Mouse (Mus musculus): Measurements from ENCODE around the gene Khk. TPM values are rescaled to one million over a fixed set of nuclear protein-coding genes. Genes with fewer than 3 reads are reported as not detected.

Gene Khk
- polyA plus RNA-seq, 2 experiments, result 29.5 to 29.7 TPM

DNA sequence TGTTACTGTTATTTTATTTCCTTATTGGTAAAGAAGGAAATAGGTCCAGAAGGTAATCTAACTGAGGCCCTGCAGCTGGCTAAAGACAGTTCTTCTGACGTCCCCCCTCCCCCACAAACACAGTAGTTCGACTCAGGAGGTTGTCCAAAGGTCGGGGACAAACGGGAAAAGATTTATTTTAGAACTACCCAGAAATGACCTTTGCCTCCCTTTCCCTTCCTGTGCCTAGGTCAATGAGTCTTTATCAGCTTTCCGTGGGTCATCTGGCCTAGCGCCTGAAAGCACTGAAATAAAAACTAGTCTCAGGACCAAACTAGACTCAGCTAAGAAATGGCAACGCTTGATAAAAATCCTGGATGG lies 12.0 kb upstream of the Khk start:
- H3K4me1 ChIP-seq (ENCODE audit: control insufficient read depth, insufficient read depth, low read length), result peaks cover 61% of the 10 kb centered on the region
- peak overlapping the region; percentile 74 for H3K4me2 ChIP-seq (replicated peaks; ENCODE audit: low read depth, low read length, severe bottlenecking)
- peak overlapping the region; percentile 25; the same call in 1 of the 2 replicates for H3K9ac ChIP-seq (ENCODE audit: low read depth, low read length, severe bottlenecking)
- ATAC-seq (ENCODE audit: low FRiP score, low read depth) (no peak), DNase-seq (ENCODE audit: low spot score) (no peak)
- no peak for TF ChIP-seq POLR2A (IDR thresholded peaks at IDR 0.05; ENCODE audit: borderline replicate concordance, extremely low read depth, insufficient read depth, insufficient read length)
- H3K9me3 ChIP-seq (ENCODE audit: control insufficient read depth, low read length), result no peaks in the 10 kb centered on the region
- 17% methylated on average over 7 of the region's 7 CpGs for WGBS
- H3K4me3 ChIP-seq (replicated peaks; ENCODE audit: low read length), result no peak overlapping the region
- H3K27me3 ChIP-seq (ENCODE audit: control insufficient read depth, insufficient read depth, low read length), result no peaks in the 10 kb centered on the region
- peaks cover 22% of the 10 kb centered on the region for H3K36me3 ChIP-seq (ENCODE audit: control insufficient read depth, insufficient read depth, low read length)
- H3K27ac ChIP-seq (replicated peaks; ENCODE audit: low read depth, low read length), result peak overlapping the region; percentile 91

DNA sequence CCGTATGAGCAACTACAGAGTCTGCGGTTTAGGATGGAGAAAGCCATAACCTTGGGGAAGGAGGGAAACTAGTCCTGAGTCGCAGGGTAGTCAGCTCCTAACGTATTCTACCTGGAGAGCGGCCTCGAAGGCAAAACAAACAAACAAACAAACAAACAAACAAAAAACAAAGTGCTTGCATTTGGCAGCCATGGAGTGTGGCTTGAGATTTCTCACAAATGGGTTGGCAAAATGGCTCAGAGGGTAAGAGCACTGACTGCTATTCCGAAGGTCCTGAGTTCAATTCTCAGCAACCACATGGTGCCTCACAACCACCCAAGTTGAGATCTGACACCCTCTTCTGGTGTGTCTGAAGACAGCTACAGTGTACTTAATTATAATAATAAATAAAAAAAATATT lies 11.4 kb upstream of the Khk start:
- WGBS, result 76% methylated on average over 7 of the region's 7 CpGs
- H3K4me2 ChIP-seq (replicated peaks; ENCODE audit: low read depth, low read length, severe bottlenecking), result no peak overlapping the region
- ATAC-seq (ENCODE audit: low FRiP score, low read depth), result no peak
- peaks cover 64% of the 10 kb centered on the region for H3K4me1 ChIP-seq (ENCODE audit: control insufficient read depth, insufficient read depth, low read length)
- no peaks in the 10 kb centered on the region for H3K9me3 ChIP-seq (ENCODE audit: control insufficient read depth, low read length)
- H3K27me3 ChIP-seq (ENCODE audit: control insufficient read depth, insufficient read depth, low read length), result no peaks in the 10 kb centered on the region
- no peak overlapping the region for H3K4me3 ChIP-seq (replicated peaks; ENCODE audit: low read length)
- DNase-seq (ENCODE audit: low spot score), result no peak
- TF ChIP-seq POLR2A (IDR thresholded peaks at IDR 0.05; ENCODE audit: borderline replicate concordance, extremely low read depth, insufficient read depth, insufficient read length), result no peak
- peak overlapping the region; percentile 91 for H3K27ac ChIP-seq (replicated peaks; ENCODE audit: low read depth, low read length)
- peaks cover 16% of the 10 kb centered on the region for H3K36me3 ChIP-seq (ENCODE audit: control insufficient read depth, insufficient read depth, low read length)
- H3K9ac ChIP-seq (ENCODE audit: low read depth, low read length, severe bottlenecking), result no peak overlapping the region

DNA sequence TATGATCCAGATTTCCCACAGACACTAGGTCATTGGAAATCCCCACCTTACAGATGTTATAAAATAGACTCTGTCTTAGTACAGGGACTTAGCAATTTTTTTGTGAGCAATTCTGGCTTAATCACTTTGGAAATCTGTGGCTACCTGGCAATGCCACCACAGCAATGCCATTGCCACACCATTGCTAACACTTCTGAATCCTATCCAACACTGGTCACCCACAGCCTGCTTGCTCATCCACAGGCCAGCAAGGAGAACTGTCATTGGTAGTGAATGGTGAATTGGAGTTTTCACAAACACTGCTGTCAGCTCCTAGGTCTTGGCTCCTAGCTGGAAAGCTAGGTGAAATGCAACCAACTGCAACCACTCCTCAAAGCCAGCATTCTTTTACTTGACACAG lies 10.8 kb upstream of the Khk start:
- no peak for TF ChIP-seq POLR2A (IDR thresholded peaks at IDR 0.05; ENCODE audit: borderline replicate concordance, extremely low read depth, insufficient read depth, insufficient read length)
- Histone ChIP-seq H3K27me3 (ENCODE audit: control insufficient read depth, insufficient read depth, low read length) (no peaks in the 10 kb centered on the region), H3K4me2 (replicated peaks; ENCODE audit: low read depth, low read length, severe bottlenecking) (no peak overlapping the region), H3K4me1 (ENCODE audit: control insufficient read depth, insufficient read depth, low read length) (peaks cover 66% of the 10 kb centered on the region), H3K36me3 (ENCODE audit: control insufficient read depth, insufficient read depth, low read length) (peaks cover 10% of the 10 kb centered on the region), H3K4me3 (replicated peaks; ENCODE audit: low read length) (no peak overlapping the region), H3K9me3 (ENCODE audit: control insufficient read depth, low read length) (no peaks in the 10 kb centered on the region), H3K9ac (ENCODE audit: low read depth, low read length, severe bottlenecking) (no peak overlapping the region), H3K27ac (replicated peaks; ENCODE audit: low read depth, low read length) (peak overlapping the region; percentile 97)
- DNase-seq (ENCODE audit: low spot score) (no peak), ATAC-seq (ENCODE audit: low FRiP score, low read depth) (no peak)

DNA sequence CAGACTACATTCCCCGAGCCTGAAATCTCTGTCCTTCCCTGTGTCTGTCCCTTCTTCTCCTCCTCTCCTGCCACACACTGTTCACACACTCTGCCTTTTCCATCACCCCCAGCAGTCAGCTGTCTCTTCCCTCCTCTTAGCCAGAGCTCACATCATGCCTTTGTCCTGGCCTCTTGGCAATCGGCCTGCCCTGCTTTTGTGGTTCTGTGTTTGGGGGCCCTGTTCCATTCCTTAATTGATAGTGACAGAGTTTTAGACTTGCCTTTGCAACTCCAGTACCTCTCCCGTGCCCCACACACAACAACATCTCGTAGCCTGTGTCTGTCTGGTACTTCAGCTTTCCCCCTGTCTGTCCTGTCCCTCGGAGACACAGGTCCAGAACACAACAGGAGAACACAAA lies 9.1 kb upstream of the Khk start:
- peak overlapping the region; percentile 97 for H3K27ac ChIP-seq (replicated peaks; ENCODE audit: low read depth, low read length)
- no peak for TF ChIP-seq POLR2A (IDR thresholded peaks at IDR 0.05; ENCODE audit: borderline replicate concordance, extremely low read depth, insufficient read depth, insufficient read length)
- peak; percentile 23 for DNase-seq (ENCODE audit: low spot score)
- WGBS, result 57% methylated on average over 5 of the region's 5 CpGs
- H3K4me2 ChIP-seq (replicated peaks; ENCODE audit: low read depth, low read length, severe bottlenecking), result no peak overlapping the region
- no peaks in the 10 kb centered on the region for H3K9me3 ChIP-seq (ENCODE audit: control insufficient read depth, low read length)
- H3K27me3 ChIP-seq (ENCODE audit: control insufficient read depth, insufficient read depth, low read length), result no peaks in the 10 kb centered on the region
- ATAC-seq (ENCODE audit: low FRiP score, low read depth), result no peak
- peaks cover 64% of the 10 kb centered on the region for H3K4me1 ChIP-seq (ENCODE audit: control insufficient read depth, insufficient read depth, low read length)
- H3K4me3 ChIP-seq (replicated peaks; ENCODE audit: low read length), result no peak overlapping the region
- peaks cover 7% of the 10 kb centered on the region for H3K36me3 ChIP-seq (ENCODE audit: control insufficient read depth, insufficient read depth, low read length)
- 0 out of 2 replicates have a peak overlapping the region, but pooled peaks have one; percentile 71 for H3K9ac ChIP-seq (ENCODE audit: low read depth, low read length, severe bottlenecking)

DNA sequence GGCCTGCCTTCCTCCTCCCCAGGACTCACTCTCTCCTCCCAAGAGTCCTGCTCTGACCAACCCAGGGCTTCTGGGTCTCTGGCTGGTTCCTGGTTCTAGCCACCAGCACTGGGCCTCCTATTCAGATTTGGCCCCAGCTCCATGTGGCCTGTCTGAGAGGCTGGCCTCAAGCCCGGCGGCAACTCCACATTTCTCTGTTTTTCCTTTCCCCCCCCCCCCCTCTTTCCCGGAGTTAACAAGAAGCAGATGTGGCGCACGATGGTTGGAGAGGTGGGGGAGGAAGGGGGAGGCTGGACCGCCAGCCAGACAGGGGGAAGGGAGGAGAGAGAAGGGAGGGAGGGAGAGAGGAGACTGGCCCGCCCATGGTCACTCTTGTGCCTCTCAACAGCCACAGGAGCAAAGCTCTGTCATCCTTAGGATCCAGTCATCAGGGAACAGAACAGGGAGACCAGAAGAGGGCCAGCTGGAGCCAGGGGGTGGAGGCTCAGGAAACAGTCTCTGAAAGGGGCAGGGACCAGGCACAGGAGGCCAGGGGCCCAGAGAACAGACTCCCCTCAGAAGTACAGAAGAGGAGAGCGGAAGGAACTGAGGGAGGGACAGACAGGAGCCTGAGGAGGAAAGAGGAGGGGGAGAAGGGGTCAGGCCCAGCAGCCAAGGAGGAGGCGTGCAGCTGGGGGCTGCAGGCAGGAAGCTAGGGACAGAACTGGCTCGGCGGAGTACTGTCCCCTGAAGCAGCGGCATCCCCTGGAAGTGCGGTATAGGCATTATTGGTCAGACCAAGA lies 8.0 kb upstream of the Khk start, which contains the start of gene Emilin1:
Gene Emilin1 (plus strand): TSS at position 343 of the 782 bp plus-strand sequence.
- Histone ChIP-seq H3K4me3 (replicated peaks; ENCODE audit: low read length) (peak within 1 kb of the TSS; percentile 62), H3K27me3 (ENCODE audit: control insufficient read depth, insufficient read depth, low read length) (no peaks in the 10 kb centered on the region), H3K27ac (replicated peaks; ENCODE audit: low read depth, low read length) (peak within 1 kb of the TSS; percentile 97), H3K9me3 (ENCODE audit: control insufficient read depth, low read length) (no peaks in the 10 kb centered on the region), H3K36me3 (ENCODE audit: control insufficient read depth, insufficient read depth, low read length) (peaks cover 18% of the 10 kb centered on the region), H3K9ac (ENCODE audit: low read depth, low read length, severe bottlenecking) (peak within 1 kb of the TSS; percentile 71), H3K4me1 (ENCODE audit: control insufficient read depth, insufficient read depth, low read length) (peaks cover 60% of the 10 kb centered on the region), H3K4me2 (replicated peaks; ENCODE audit: low read depth, low read length, severe bottlenecking) (peak within 1 kb of the TSS; percentile 91)
- WGBS, result 9% methylated on average over 10 of the region's 13 CpGs
- ATAC-seq (ENCODE audit: low FRiP score, low read depth) (peak; percentile 85), DNase-seq (ENCODE audit: low spot score) (peak; percentile 91)
- peak; percentile 26; the same call in 1 of the 2 replicates for TF ChIP-seq POLR2A (IDR thresholded peaks at IDR 0.05; ENCODE audit: borderline replicate concordance, extremely low read depth, insufficient read depth, insufficient read length)
